Mouse (Mus musculus) embryonic facial prominence, embryonic 12.5 days (tissue): ENCODE measurements at regions not wholly inside any gene's neighbourhood (a gene's known extent, or its start where the extent isn't known, plus 50 kb on each side); places are given as distances from the start of the nearest gene placed in this dataset.

ENCODE experiments used
- ATAC-seq: fragments of 200-750 bp; cut with Nextera tagmentation; 2 replicates; pipeline ENCODE4 v1.8.0; 2017; ENCODE audit not compliant: insufficient number of reproducible peaks, insufficient read depth, low FRiP score, low TSS enrichment
- H3K27ac ChIP-seq: fragments of 300-500 bp; sonication (generic); 2 replicates; pipeline ENCODE4 v1.5.1; 2016; ENCODE audit warnings: mild to moderate bottlenecking
- H3K27me3 ChIP-seq: fragments of 300-500 bp; sonication (generic); 2 replicates; pipeline ENCODE4 v1.6.1; 2016; ENCODE audit warnings: mild to moderate bottlenecking, moderate library complexity
- H3K36me3 ChIP-seq: fragments of 300-500 bp; sonication (generic); 2 replicates; pipeline ENCODE4 v1.6.1; 2016; ENCODE audit warnings: mild to moderate bottlenecking
- H3K4me1 ChIP-seq: fragments of 300-500 bp; sonication (generic); 2 replicates; pipeline ENCODE4 v1.6.1; 2016
- H3K4me2 ChIP-seq: fragments of 300-500 bp; sonication (generic); replicated peaks from 2 replicates; pipeline ENCODE4 v1.6.1; 2016; ENCODE audit warnings: mild to moderate bottlenecking, moderate library complexity
- H3K4me3 ChIP-seq: fragments of 300-500 bp; sonication (generic); 2 replicates; pipeline ENCODE4 v1.5.1; 2016; ENCODE audit warnings: mild to moderate bottlenecking
- H3K9ac ChIP-seq: fragments of 300-500 bp; sonication (generic); 2 replicates; pipeline ENCODE4 v1.6.1; 2016; ENCODE audit warnings: mild to moderate bottlenecking, moderate library complexity
- H3K9me3 ChIP-seq: fragments of 300-500 bp; sonication (generic); 2 replicates; pipeline ENCODE4 v1.6.1; 2016; ENCODE audit warnings: mild to moderate bottlenecking, moderate library complexity
- WGBS: fragments of 180-500 bp; shearing (Covaris S2); methylation state at CpG from one replicate; pipeline ENCODE4 v1.1.7; 2016; 5-methylcytosine and 5-hydroxymethylcytosine counted together

- WGBS = 84% methylated on average over 3 of the region's 3 CpGs
Measured at GRCm38 (mm10) chr4:11882666-11883065, 98.4 kb downstream of the Gm10604 start.

GRCm38 (mm10) chr4:11878638-11879037 lies 102.4 kb downstream of the Gm10604 start:
- no peak overlapping the region for H3K27ac ChIP-seq
- no peak for ATAC-seq
- H3K4me2 ChIP-seq = no peak overlapping the region
- no peaks in the 10 kb centered on the region for H3K4me1 ChIP-seq
- no peak overlapping the region for H3K9ac ChIP-seq
- WGBS = 68% methylated on average over 6 of the region's 6 CpGs
- H3K4me3 ChIP-seq = no peak overlapping the region
- H3K36me3 ChIP-seq = no peaks in the 10 kb centered on the region
- no peaks in the 10 kb centered on the region for H3K9me3 ChIP-seq
- no peaks in the 10 kb centered on the region for H3K27me3 ChIP-seq

More at GRCm38 (mm10) chr4:11882666-11883065, 98.4 kb downstream of the Gm10604 start:
- no peak for ATAC-seq
- H3K27me3 ChIP-seq = no peaks in the 10 kb centered on the region
- H3K9ac ChIP-seq = no peak overlapping the region
- no peak overlapping the region for H3K4me2 ChIP-seq
- no peak overlapping the region for H3K27ac ChIP-seq
- H3K9me3 ChIP-seq = no peaks in the 10 kb centered on the region
- H3K36me3 ChIP-seq = no peaks in the 10 kb centered on the region
- no peak overlapping the region for H3K4me3 ChIP-seq
- peaks cover 6% of the 10 kb centered on the region for H3K4me1 ChIP-seq

- Histone ChIP-seq H3K4me2 (no peak overlapping the region), H3K4me1 (no peaks in the 10 kb centered on the region), H3K27me3 (no peaks in the 10 kb centered on the region), H3K36me3 (no peaks in the 10 kb centered on the region), H3K9ac (no peak overlapping the region), H3K27ac (no peak overlapping the region), H3K4me3 (no peak overlapping the region), H3K9me3 (no peaks in the 10 kb centered on the region)
- 87% methylated on average over 4 of the region's 4 CpGs for WGBS
- no peak for ATAC-seq
Measured at GRCm38 (mm10) chr4:11877945-11878344, 103.1 kb downstream of the Gm10604 start.

- Histone ChIP-seq H3K9me3 (no peaks in the 10 kb centered on the region), H3K4me3 (no peak overlapping the region), H3K4me2 (no peak overlapping the region), H3K9ac (no peak overlapping the region), H3K36me3 (no peaks in the 10 kb centered on the region), H3K27me3 (no peaks in the 10 kb centered on the region), H3K27ac (no peak overlapping the region), H3K4me1 (no peaks in the 10 kb centered on the region)
- WGBS = 76% methylated on average over 1 of the region's 1 CpGs
- ATAC-seq = no peak
Measured at GRCm38 (mm10) chr4:11876009-11876408, 105.1 kb downstream of the Gm10604 start.

GRCm38 (mm10) chr4:11874586-11875264 lies 106.3 kb downstream of the Gm10604 start:
- H3K27ac ChIP-seq = no peak overlapping the region
- H3K9me3 ChIP-seq = no peaks in the 10 kb centered on the region
- no peak overlapping the region for H3K4me2 ChIP-seq
- H3K36me3 ChIP-seq = no peaks in the 10 kb centered on the region
- H3K4me1 ChIP-seq = no peaks in the 10 kb centered on the region
- WGBS = 75% methylated on average over 4 of the region's 4 CpGs
- no peaks in the 10 kb centered on the region for H3K27me3 ChIP-seq
- ATAC-seq = no peak
- no peak overlapping the region for H3K9ac ChIP-seq
- H3K4me3 ChIP-seq = no peak overlapping the region

GRCm38 (mm10) chr4:11872036-11872435 lies 109.0 kb downstream of the Gm10604 start:
- WGBS = 80% methylated on average over 3 of the region's 3 CpGs
- no peak overlapping the region for H3K4me2 ChIP-seq
- no peak for ATAC-seq
- no peaks in the 10 kb centered on the region for H3K9me3 ChIP-seq
- no peak overlapping the region for H3K4me3 ChIP-seq
- no peaks in the 10 kb centered on the region for H3K27me3 ChIP-seq
- no peaks in the 10 kb centered on the region for H3K4me1 ChIP-seq
- no peak overlapping the region for H3K9ac ChIP-seq
- H3K36me3 ChIP-seq = no peaks in the 10 kb centered on the region
- H3K27ac ChIP-seq = no peak overlapping the region

- Histone ChIP-seq H3K4me2 (no peak overlapping the region), H3K4me3 (no peak overlapping the region), H3K27me3 (no peaks in the 10 kb centered on the region), H3K4me1 (no peaks in the 10 kb centered on the region), H3K9ac (no peak overlapping the region), H3K27ac (no peak overlapping the region), H3K9me3 (no peaks in the 10 kb centered on the region), H3K36me3 (no peaks in the 10 kb centered on the region)
- no peak for ATAC-seq
- 83% methylated on average over 5 of the region's 5 CpGs for WGBS
Measured at GRCm38 (mm10) chr4:11869721-11870120, 111.3 kb downstream of the Gm10604 start.

GRCm38 (mm10) chr4:11868565-11868964 lies 112.5 kb downstream of the Gm10604 start:
- no peak overlapping the region for H3K4me3 ChIP-seq
- no peaks in the 10 kb centered on the region for H3K27me3 ChIP-seq
- no peak for ATAC-seq
- H3K4me1 ChIP-seq = no peaks in the 10 kb centered on the region
- H3K4me2 ChIP-seq = no peak overlapping the region
- WGBS = 67% methylated on average over 1 of the region's 1 CpGs
- H3K9ac ChIP-seq = no peak overlapping the region
- no peaks in the 10 kb centered on the region for H3K9me3 ChIP-seq
- H3K27ac ChIP-seq = no peak overlapping the region
- no peaks in the 10 kb centered on the region for H3K36me3 ChIP-seq
